Mouse (Mus musculus): ENCODE measurements around the gene Spata17.

Gene Spata17

DNA sequence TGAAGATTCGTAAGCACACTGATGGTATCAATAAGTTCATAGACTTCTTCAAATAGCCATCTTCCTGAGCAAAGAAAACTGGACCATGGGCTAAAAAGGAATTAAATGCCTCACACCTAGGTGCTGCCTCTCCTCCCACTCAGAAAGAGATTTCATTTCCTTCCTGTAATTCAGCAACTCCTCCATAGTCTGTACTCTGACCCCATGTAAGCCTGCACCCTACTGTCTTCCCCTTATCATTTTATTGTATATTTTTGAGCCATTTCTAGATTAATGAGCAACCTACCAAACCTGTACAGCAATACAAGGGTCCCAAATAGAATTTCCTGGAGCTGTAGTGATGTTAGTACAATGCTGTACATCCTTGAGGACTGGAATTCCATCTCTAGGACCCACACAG lies 211.0 kb downstream of the Spata17 start:
- no peak for DNase-seq (ENCODE audit: low read depth, low spot score)

GRCm38 (mm10) chr1:187003441-187003861 lies 211.8 kb downstream of the Spata17 start:
- no peak for DNase-seq (ENCODE audit: low read depth, low spot score)

DNA sequence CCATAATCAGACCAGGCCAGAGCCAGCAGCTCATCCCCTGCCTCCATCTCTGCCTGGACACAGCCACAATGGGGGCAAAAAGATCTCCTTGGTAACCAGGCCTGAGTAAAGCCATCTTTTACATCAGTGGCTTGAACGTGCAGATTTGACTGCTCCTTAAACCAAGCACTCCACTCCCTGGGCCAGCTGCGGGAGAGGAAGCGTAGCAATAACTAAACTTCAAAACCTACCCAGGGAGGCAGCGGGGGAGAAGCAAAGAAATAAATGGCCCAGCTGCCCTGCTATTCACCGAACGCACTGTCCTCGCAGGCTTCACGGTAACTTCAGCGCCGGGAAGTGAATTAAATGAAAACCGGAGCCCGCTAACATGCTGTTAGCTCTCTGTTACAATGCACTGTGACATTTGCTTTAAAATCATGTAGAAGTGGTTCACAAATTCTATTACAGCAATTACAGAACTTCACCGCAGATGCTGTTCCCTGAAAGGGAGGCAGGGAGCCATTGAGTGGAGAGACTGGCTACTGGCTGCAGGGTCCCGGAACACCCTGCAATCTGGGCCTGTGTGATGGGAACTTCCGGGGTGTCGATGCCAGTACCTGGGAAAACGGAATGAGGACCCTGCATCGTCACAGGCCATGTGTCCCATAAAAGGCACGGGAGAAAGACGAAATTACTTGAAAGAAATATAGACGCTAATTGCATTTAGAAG lies 217.5 kb downstream of the Spata17 start:
- no peak for DNase-seq (ENCODE audit: low read depth, low spot score)
